Mouse (Mus musculus) adrenal gland, postnatal 0 days (tissue): ENCODE measurements around the gene Olfr1018. TPM values are rescaled to one million over a fixed set of nuclear protein-coding genes. Genes with fewer than 3 reads are reported as not detected.

Experiments
- polyA plus RNA-seq: library from polyadenylated mRNA; unstranded; fragments of >200 nt; fragmentation: Nextera tagmentation; extraction: Ambion mirVana; gene quantifications from 2 replicates; pipeline ENCODE4 v1.2.1, GENCODE M21; 2015

Olfr1018 gene
- polyA plus RNA-seq = not detected in 2 replicates

DNA sequence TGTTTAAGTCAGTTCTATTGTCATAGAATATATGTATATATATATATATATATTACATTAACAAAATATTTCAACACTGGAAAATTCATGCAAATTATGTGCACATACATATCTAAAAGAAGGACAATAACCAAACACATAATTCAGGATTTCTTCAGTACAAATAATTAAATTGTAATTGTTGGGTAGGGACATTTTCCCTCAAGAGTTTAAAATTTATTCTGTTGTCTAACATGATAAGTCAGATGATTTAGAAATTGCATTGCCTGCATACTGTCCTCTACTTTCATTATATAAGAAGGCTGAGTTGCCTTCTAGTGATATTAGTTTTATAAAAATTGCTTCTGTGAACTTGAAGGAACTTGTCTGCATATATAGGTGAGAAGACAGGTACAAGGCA lies at the start of gene Olfr1018:
Gene Olfr1018 (plus strand): TSS at position 301 of the 400 bp plus-strand sequence.

DNA sequence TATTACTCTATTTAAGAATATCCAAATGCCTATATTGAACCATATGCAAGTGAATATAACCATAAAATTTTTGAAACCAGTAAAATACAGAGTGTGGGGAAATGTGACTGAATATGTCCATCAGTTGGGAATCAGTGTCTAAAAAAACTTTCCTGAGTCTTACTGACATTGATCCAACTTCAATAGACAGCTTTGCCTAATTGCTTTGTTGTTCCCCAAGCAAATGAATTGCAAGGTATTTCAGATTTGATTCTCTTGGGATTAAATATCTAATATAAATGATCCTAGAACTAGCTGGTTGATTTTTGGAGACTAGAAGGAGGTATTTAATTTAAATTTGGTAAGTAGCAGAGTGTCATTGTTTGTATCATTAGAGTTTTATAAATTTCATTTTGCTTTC lies 45.9 kb upstream of the Olfr1018 start, which contains the start of gene Olfr1014:
Gene Olfr1014 (plus strand): TSS at position 301 of the 400 bp plus-strand sequence.

DNA sequence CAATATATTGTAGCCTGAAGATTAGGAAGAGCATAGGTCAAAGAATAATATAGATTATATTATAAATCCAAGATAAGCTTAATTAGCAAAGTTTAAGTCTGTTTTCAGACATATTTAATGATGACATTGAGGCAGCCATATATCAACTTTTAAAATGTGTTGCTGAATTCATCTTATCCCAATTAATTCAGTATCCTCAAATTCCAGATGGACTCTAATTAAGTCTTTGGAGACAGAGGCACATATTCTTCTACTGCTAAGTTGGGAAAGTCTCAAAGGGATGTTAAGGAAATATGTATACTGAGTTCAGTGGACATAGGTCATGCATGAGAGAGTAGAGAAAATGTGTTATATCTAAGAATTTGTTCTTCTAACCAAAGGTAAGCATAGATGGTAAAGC lies 36.6 kb upstream of the Olfr1018 start, which contains the start of gene Olfr1015:
Gene Olfr1015 (plus strand): TSS at position 301 of the 400 bp plus-strand sequence.

DNA sequence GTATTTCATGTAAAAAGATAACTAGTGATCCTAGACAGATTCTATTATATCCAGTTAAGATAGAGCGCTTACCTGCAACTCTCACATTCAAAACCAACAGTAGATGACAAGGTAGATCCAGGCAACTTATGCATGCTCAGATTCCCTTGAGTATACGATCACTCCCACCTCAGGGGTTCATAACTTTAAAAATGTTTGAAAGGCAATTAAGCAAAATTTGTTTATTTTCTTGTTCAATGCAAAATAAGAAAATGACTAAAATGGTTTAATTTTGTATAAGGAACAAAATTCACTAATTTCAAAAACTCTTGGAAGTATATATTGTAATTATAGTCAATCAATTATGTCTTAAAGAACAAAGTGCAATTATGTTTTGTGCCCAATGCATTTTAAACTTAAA lies 15.8 kb upstream of the Olfr1018 start, which contains the start of gene Olfr1016:
Gene Olfr1016 (minus strand): TSS at position 101 of the 400 bp plus-strand sequence.

DNA sequence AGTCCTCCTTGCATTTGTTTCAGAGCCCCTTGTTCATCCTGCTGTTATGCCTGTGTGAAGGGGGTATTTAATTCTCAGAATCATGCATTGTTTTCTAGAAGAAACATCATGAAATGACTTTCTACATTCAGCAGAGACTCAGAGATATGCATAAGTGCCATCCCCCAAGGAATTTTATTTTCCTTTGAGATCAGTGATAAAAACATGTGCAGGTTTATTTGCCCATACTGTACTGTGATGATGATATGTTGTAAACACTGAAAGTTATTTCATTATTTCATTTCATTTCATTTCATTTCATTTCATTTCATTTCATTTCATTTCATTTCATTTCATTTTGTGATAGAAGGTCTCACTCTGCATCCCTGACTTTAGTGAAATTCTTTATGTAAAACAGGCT lies 27.1 kb downstream of the Olfr1018 start, which contains the start of gene Olfr1019:
Gene Olfr1019 (minus strand): TSS at position 101 of the 400 bp plus-strand sequence.

DNA sequence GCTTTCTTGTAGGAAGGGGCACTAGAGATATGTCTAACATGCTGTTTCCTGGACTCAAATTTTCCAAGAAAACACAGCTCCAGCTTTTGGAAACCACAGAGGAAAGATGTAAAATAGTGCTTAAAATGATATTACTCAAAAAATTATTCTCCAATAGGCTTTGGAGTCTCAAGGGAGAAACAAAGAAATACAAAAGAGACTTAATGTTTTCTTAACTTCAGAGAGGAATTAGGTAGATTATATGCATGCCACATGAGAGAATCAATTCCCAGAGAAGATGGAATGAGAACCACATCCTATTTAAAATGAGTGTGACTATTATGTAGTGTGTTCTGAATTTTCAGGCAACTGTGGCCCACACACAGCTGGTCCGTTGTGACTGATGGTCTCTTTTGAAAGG lies 28.5 kb downstream of the Olfr1018 start, which contains the start of gene Olfr1020:
Gene Olfr1020 (plus strand): TSS at position 301 of the 400 bp plus-strand sequence.

DNA sequence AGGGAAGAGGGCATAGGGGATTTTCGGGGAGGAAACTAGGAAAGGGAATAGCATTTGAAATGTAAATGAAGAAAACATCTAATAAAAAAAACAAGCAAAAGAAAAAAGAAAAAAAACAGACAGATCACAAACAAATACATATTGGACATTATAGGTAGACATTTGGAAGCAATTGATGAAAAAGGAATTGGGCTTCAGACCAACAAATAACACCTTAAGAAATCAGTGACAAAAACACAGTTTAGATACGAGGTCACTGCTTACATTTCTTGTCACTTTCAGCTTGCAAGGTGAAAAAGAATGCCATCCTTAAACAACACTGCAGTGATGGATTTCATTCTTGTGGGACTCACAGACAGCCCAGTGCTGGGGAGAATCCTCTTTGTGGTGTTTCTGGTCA lies 50.0 kb downstream of the Olfr1018 start, which contains the start of gene Olfr1022:
Gene Olfr1022 (plus strand): TSS at position 301 of the 400 bp plus-strand sequence.

Other genes with a start within 250 kb of the Olfr1018 start
- gene Olfr996, start 239.3 kb upstream of the Olfr1018 start, polyA plus RNA-seq = not detected in 2 replicates
- gene Olfr998, start 229.5 kb upstream of the Olfr1018 start, polyA plus RNA-seq = 0.22 TPM in 1 of 2 replicates, not detected in the other
- gene Olfr1000, start 206.6 kb upstream of the Olfr1018 start, polyA plus RNA-seq = not detected in 2 replicates
- gene Olfr1002, start 167.8 kb upstream of the Olfr1018 start, polyA plus RNA-seq = not detected in 2 replicates
- not detected in 2 replicates for gene Olfr154, start 154.0 kb upstream of the Olfr1018 start, polyA plus RNA-seq
- gene Olfr1006, start 139.7 kb upstream of the Olfr1018 start, polyA plus RNA-seq = 0.11 TPM in 1 of 2 replicates, not detected in the other
- gene Olfr1008, start 129.0 kb upstream of the Olfr1018 start, polyA plus RNA-seq = not detected in 2 replicates
- not detected in 2 replicates for gene Olfr1009, start 103.1 kb upstream of the Olfr1018 start, polyA plus RNA-seq
- 0.05 TPM in 1 of 2 replicates, not detected in the other for gene Olfr1012, start 55.7 kb upstream of the Olfr1018 start, polyA plus RNA-seq
- not detected in 2 replicates for gene Olfr1013, start 51.4 kb upstream of the Olfr1018 start, polyA plus RNA-seq
- not detected in 2 replicates for gene Olfr1014, start 45.8 kb upstream of the Olfr1018 start, polyA plus RNA-seq
- gene Olfr1015, start 36.5 kb upstream of the Olfr1018 start, polyA plus RNA-seq = not detected in 2 replicates
- gene Olfr1016, start 15.9 kb upstream of the Olfr1018 start, polyA plus RNA-seq = not detected in 2 replicates
- not detected in 2 replicates for gene Olfr1019, start 27.0 kb downstream of the Olfr1018 start, polyA plus RNA-seq
- not detected in 2 replicates for gene Olfr1020, start 28.6 kb downstream of the Olfr1018 start, polyA plus RNA-seq
- gene Olfr1022, start 50.1 kb downstream of the Olfr1018 start, polyA plus RNA-seq = not detected in 2 replicates
- not detected in 2 replicates for gene Olfr1023, start 67.2 kb downstream of the Olfr1018 start, polyA plus RNA-seq
- gene Olfr1024, start 86.6 kb downstream of the Olfr1018 start, polyA plus RNA-seq = not detected in 2 replicates
- gene Olfr1025-ps1, start 96.7 kb downstream of the Olfr1018 start, polyA plus RNA-seq = 0.13 TPM in 1 of 2 replicates, not detected in the other
- gene Olfr1026, start 103.1 kb downstream of the Olfr1018 start, polyA plus RNA-seq = not detected in 2 replicates
- not detected in 2 replicates for gene Olfr1028, start 132.0 kb downstream of the Olfr1018 start, polyA plus RNA-seq
- not detected in 2 replicates for gene Olfr1029, start 155.4 kb downstream of the Olfr1018 start, polyA plus RNA-seq
- gene Olfr1030, start 160.8 kb downstream of the Olfr1018 start, polyA plus RNA-seq = not detected in 2 replicates
- not detected in 2 replicates for gene Olfr1031, start 171.8 kb downstream of the Olfr1018 start, polyA plus RNA-seq
- not detected in 2 replicates for gene Olfr1032, start 187.1 kb downstream of the Olfr1018 start, polyA plus RNA-seq
- gene Olfr1033, start 202.2 kb downstream of the Olfr1018 start, polyA plus RNA-seq = 6.6 and 7.4 TPM in 2 replicates
- 0.05 and 0.08 TPM in 2 replicates for gene Olfr1034, start 227.4 kb downstream of the Olfr1018 start, polyA plus RNA-seq